Mouse (Mus musculus) intestine, embryonic 14.5 days (tissue): Measurements from ENCODE around the gene Cox6b1. TPM values are rescaled to one million over a fixed set of nuclear protein-coding genes. Genes with fewer than 3 reads are reported as not detected.
A peak's percentile ranks its signal among the peaks of the same experiment; 100 is the strongest.

Source experiments
- ATAC-seq: fragments of 200-750 bp; cut with Nextera tagmentation; replicated peaks from 2 replicates; pipeline ENCODE4 v1.8.0; 2017; ENCODE audit warnings: low read depth, moderate number of reproducible peaks, moderate TSS enrichment, moderate library complexity; ENCODE audit not compliant: low FRiP score, low TSS enrichment
- DNase-seq: peaks from one replicate; pipeline ENCODE4 v3.0.0-alpha.2; 2018; ENCODE audit warnings: low spot score
- H3K27ac ChIP-seq: fragments of 300-500 bp; sonication (generic); 2 replicates; pipeline ENCODE4 v1.5.1; 2014; ENCODE audit warnings: low read depth, mild to moderate bottlenecking, control low read depth
- H3K27me3 ChIP-seq: fragments of 300-500 bp; sonication (generic); replicated peaks from 2 replicates; pipeline ENCODE4 v1.6.1; 2014; ENCODE audit warnings: low read length, control low read depth; ENCODE audit not compliant: control insufficient read depth, insufficient read depth
- H3K36me3 ChIP-seq: fragments of 300-500 bp; sonication (generic); 2 replicates; pipeline ENCODE4 v1.6.1; 2014; ENCODE audit warnings: low read length, control low read depth; ENCODE audit not compliant: control insufficient read depth, insufficient read depth
- H3K4me1 ChIP-seq: fragments of 300-500 bp; sonication (generic); replicated peaks from 2 replicates; pipeline ENCODE4 v1.6.1; 2014; ENCODE audit warnings: low read length, control low read depth, mixed read lengths; ENCODE audit not compliant: control insufficient read depth, insufficient read depth
- H3K4me2 ChIP-seq: fragments of 300-500 bp; sonication (generic); 2 replicates; pipeline ENCODE4 v1.6.1; 2014; ENCODE audit warnings: low read length
- H3K4me3 ChIP-seq: fragments of 300-500 bp; sonication (generic); 2 replicates; pipeline ENCODE4 v1.5.1; 2014; ENCODE audit warnings: low read depth, low read length, control low read depth, mixed read lengths
- H3K9ac ChIP-seq: fragments of 300-500 bp; sonication (generic); 2 replicates; pipeline ENCODE4 v1.6.1; 2014; ENCODE audit warnings: mild to moderate bottlenecking, low read length
- H3K9me3 ChIP-seq: fragments of 300-500 bp; sonication (generic); 2 replicates; pipeline ENCODE4 v1.6.1; 2016; ENCODE audit warnings: low read length, control low read depth; ENCODE audit not compliant: control insufficient read depth
- WGBS: fragments of 180-500 bp; shearing (Covaris S2); extraction: QIAGEN DNeasy Blood & Tissue Kit; methylation state at CpG from one replicate; pipeline ENCODE4 v1.1.7; 2014; 5-methylcytosine and 5-hydroxymethylcytosine counted together
- polyA plus RNA-seq: library from polyadenylated mRNA; unstranded; fragments of >200 nt; fragmentation: Nextera tagmentation; extraction: Ambion mirVana; gene quantifications from 2 replicates; pipeline ENCODE4 v1.2.1, GENCODE M21; 2014

Cox6b1 gene
- polyA plus RNA-seq, 1 experiment from 2014 or later, result 1,229 TPM

GRCm38 (mm10) chr7:30593579-30594509 is 32.1 kb downstream of the Cox6b1 start:
- H3K36me3 ChIP-seq, result no peaks in the 10 kb centered on the region
- H3K9me3 ChIP-seq, result no peaks in the 10 kb centered on the region
- no peak overlapping the region for H3K27ac ChIP-seq
- H3K4me1 ChIP-seq, result peaks cover 4% of the 10 kb centered on the region; the same call in 1 of the 2 replicates
- no peak overlapping the region for H3K9ac ChIP-seq
- H3K4me3 ChIP-seq, result no peak overlapping the region
- H3K27me3 ChIP-seq, result no peaks in the 10 kb centered on the region
- no peak overlapping the region for H3K4me2 ChIP-seq
- WGBS, result 73% methylated on average over 10 of the region's 10 CpGs
- ATAC-seq (no peak), DNase-seq (no peak)

- peaks cover 4% of the 10 kb centered on the region; the same call in 1 of the 2 replicates for H3K4me1 ChIP-seq
- 51% methylated on average over 5 of the region's 5 CpGs for WGBS
- DNase-seq (no peak), ATAC-seq (no peak)
- H3K9me3 ChIP-seq, result no peaks in the 10 kb centered on the region
- H3K27ac ChIP-seq, result no peak overlapping the region
- H3K36me3 ChIP-seq, result no peaks in the 10 kb centered on the region
- H3K9ac ChIP-seq, result no peak overlapping the region
- no peaks in the 10 kb centered on the region for H3K27me3 ChIP-seq
- no peak overlapping the region for H3K4me2 ChIP-seq
- H3K4me3 ChIP-seq, result no peak overlapping the region
These were observed 33.1 kb downstream of the Cox6b1 start for GRCm38 (mm10) chr7:30592772-30593423.

GRCm38 (mm10) chr7:30591605-30591951 is 34.4 kb downstream of the Cox6b1 start:
- Histone ChIP-seq H3K27me3 (no peaks in the 10 kb centered on the region), H3K36me3 (peaks cover 2% of the 10 kb centered on the region), H3K4me2 (no peak overlapping the region), H3K4me3 (no peak overlapping the region), H3K27ac (no peak overlapping the region), H3K9me3 (no peaks in the 10 kb centered on the region), H3K9ac (no peak overlapping the region), H3K4me1 (peaks cover 14% of the 10 kb centered on the region)
- no peak for DNase-seq
- ATAC-seq, result no peak
- 69% methylated on average over 4 of the region's 4 CpGs for WGBS

- Histone ChIP-seq H3K4me3 (no peak overlapping the region), H3K4me1 (peaks cover 14% of the 10 kb centered on the region), H3K27ac (no peak overlapping the region), H3K9me3 (no peaks in the 10 kb centered on the region), H3K36me3 (peaks cover 8% of the 10 kb centered on the region), H3K9ac (no peak overlapping the region), H3K4me2 (peak overlapping the region; percentile 67; the same call in 1 of the 2 replicates), H3K27me3 (no peaks in the 10 kb centered on the region)
- DNase-seq (no peak), ATAC-seq (no peak)
- 89% methylated on average over 9 of the region's 9 CpGs for WGBS
These were observed 34.9 kb downstream of the Cox6b1 start for GRCm38 (mm10) chr7:30590927-30591604.

GRCm38 (mm10) chr7:30589435-30590301 is 36.3 kb downstream of the Cox6b1 start:
- Histone ChIP-seq H3K4me1 (peaks cover 14% of the 10 kb centered on the region), H3K9me3 (no peaks in the 10 kb centered on the region), H3K27me3 (no peaks in the 10 kb centered on the region), H3K4me2 (peak overlapping the region; percentile 67), H3K27ac (peak overlapping the region; percentile 83), H3K4me3 (peak overlapping the region; percentile 60), H3K36me3 (peaks cover 22% of the 10 kb centered on the region), H3K9ac (peak overlapping the region; percentile 49)
- no peak for DNase-seq
- 24% methylated on average over 40 of the region's 40 CpGs for WGBS
- ATAC-seq, result peak; percentile 79

GRCm38 (mm10) chr7:30588676-30589434 is 37.1 kb downstream of the Cox6b1 start, which contains the start of gene Kmt2b:
TSS of gene Kmt2b (minus strand) at chr7:30588726.
- H3K27me3 ChIP-seq, result no peaks in the 10 kb centered on the region
- H3K27ac ChIP-seq, result peak within 1 kb of the TSS; percentile 83
- ATAC-seq (peak; percentile 95), DNase-seq (peak; percentile 97)
- H3K36me3 ChIP-seq, result peaks cover 30% of the 10 kb centered on the region
- peak within 1 kb of the TSS; percentile 60 for H3K4me3 ChIP-seq
- no peaks in the 10 kb centered on the region for H3K9me3 ChIP-seq
- H3K9ac ChIP-seq, result peak within 1 kb of the TSS; percentile 95
- under 1% methylated on average over 59 of the region's 68 CpGs for WGBS
- peak within 1 kb of the TSS; percentile 88 for H3K4me2 ChIP-seq
- H3K4me1 ChIP-seq, result peaks cover 14% of the 10 kb centered on the region

GRCm38 (mm10) chr7:30587842-30588667 is 37.9 kb downstream of the Cox6b1 start:
- DNase-seq (peak; percentile 83), ATAC-seq (peak; percentile 33; the same call in 1 of the 2 replicates)
- H3K4me3 ChIP-seq, result peak overlapping the region; percentile 60
- H3K27ac ChIP-seq, result peak overlapping the region; percentile 83
- under 1% methylated on average over 56 of the region's 67 CpGs for WGBS
- no peaks in the 10 kb centered on the region for H3K27me3 ChIP-seq
- peaks cover 38% of the 10 kb centered on the region for H3K36me3 ChIP-seq
- no peaks in the 10 kb centered on the region for H3K9me3 ChIP-seq
- H3K4me1 ChIP-seq, result peaks cover 14% of the 10 kb centered on the region
- peak overlapping the region; percentile 88 for H3K4me2 ChIP-seq
- peak overlapping the region; percentile 95 for H3K9ac ChIP-seq
